Mouse (Mus musculus): ENCODE measurements around the gene Slc39a10.

Slc39a10 gene

GRCm38 (mm10) chr1:46892752-46893151 lies at the start of gene Slc39a10:
Gene Slc39a10, minus strand, starts transcription at chr1:46892852.
- DNase-seq, result no peak

- DNase-seq, result no peak
Measured at GRCm38 (mm10) chr1:46939295-46939694, 46.6 kb upstream of the Slc39a10 start.

GRCm38 (mm10) chr1:46937641-46938040 lies 45.0 kb upstream of the Slc39a10 start:
- no peak for DNase-seq

GRCm38 (mm10) chr1:46927104-46927503 lies 34.5 kb upstream of the Slc39a10 start:
- DNase-seq, result no peak

- DNase-seq, result no peak
Measured at GRCm38 (mm10) chr1:46926239-46926638, 33.6 kb upstream of the Slc39a10 start.

- DNase-seq, result no peak
Measured at GRCm38 (mm10) chr1:46924992-46925391, 32.3 kb upstream of the Slc39a10 start.

GRCm38 (mm10) chr1:46922904-46923303 lies 30.3 kb upstream of the Slc39a10 start:
- DNase-seq, result no peak

GRCm38 (mm10) chr1:46921630-46922029 lies 29.0 kb upstream of the Slc39a10 start:
- no peak for DNase-seq

- no peak for DNase-seq
Measured at GRCm38 (mm10) chr1:46916237-46916636, 23.6 kb upstream of the Slc39a10 start.

GRCm38 (mm10) chr1:46914349-46914748 lies 21.7 kb upstream of the Slc39a10 start:
- no peak for DNase-seq

- DNase-seq, result no peak
Measured at GRCm38 (mm10) chr1:46912506-46913156, 20.0 kb upstream of the Slc39a10 start.

GRCm38 (mm10) chr1:46910154-46910553 lies 17.5 kb upstream of the Slc39a10 start:
- DNase-seq, result no peak

- no peak for DNase-seq
Measured at GRCm38 (mm10) chr1:46905706-46906105, 13.1 kb upstream of the Slc39a10 start.

- no peak for DNase-seq
Measured at GRCm38 (mm10) chr1:46902102-46902683, 9.5 kb upstream of the Slc39a10 start.

GRCm38 (mm10) chr1:46894281-46894842 lies 1.7 kb upstream of the Slc39a10 start:
- no peak for DNase-seq

GRCm38 (mm10) chr1:46888726-46889125 lies 3.9 kb downstream of the Slc39a10 start:
- no peak for DNase-seq

GRCm38 (mm10) chr1:46888324-46888723 lies 4.3 kb downstream of the Slc39a10 start:
- no peak for DNase-seq

GRCm38 (mm10) chr1:46887908-46888307 lies 4.7 kb downstream of the Slc39a10 start:
- DNase-seq, result no peak

GRCm38 (mm10) chr1:46886091-46886490 lies 6.6 kb downstream of the Slc39a10 start:
- DNase-seq, result no peak

GRCm38 (mm10) chr1:46885231-46885630 lies 7.4 kb downstream of the Slc39a10 start:
- DNase-seq, result no peak

GRCm38 (mm10) chr1:46879951-46880350 lies 12.7 kb downstream of the Slc39a10 start:
- no peak for DNase-seq

GRCm38 (mm10) chr1:46873770-46874169 lies 18.9 kb downstream of the Slc39a10 start:
- DNase-seq, result no peak

- no peak for DNase-seq
Measured at GRCm38 (mm10) chr1:46869788-46870187, 22.9 kb downstream of the Slc39a10 start.

- DNase-seq, result no peak
Measured at GRCm38 (mm10) chr1:46864175-46864885, 28.3 kb downstream of the Slc39a10 start.
